In the genomic region with DNA sequence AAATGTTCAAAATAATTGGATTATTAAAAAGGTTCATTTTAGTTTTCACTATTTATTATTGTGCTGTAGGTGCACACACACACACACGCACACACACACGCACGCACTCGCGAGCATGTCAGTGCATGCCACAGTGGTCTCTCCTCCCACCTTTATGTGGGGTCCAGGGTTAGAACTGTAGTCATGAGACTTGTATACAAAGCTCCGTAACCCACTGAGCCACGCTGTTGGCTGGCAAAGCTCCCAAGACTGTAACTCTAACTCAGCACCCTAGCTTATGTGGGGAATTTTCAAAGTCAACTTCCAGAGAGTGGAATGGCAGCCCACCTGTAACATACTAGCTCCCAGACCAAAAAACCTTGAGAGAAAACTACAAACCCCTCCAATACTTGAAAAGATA, we compare ENCODE assay signal across 22 mouse cellular contexts.
"Had no signal": no experiment of that assay in that cellular context is flagged by ENCODE, and none has a peak within 500 bp of the region (broad histone marks: within the 10 kb centered on the region; RNA-seq: fewer than 3 reads in every experiment).

No protein-coding gene starts in this region.

- H3K4me2 ChIP-seq: limb, embryonic 15.5 days; liver, embryonic 11.5 days; lung, embryonic 14.5 days; midbrain, embryonic 12.5 days; midbrain, embryonic 15.5 days; neural tube, embryonic 12.5 days; neural tube, embryonic 15.5 days had no signal

- H3K36me3 ChIP-seq: limb, embryonic 15.5 days; midbrain, embryonic 12.5 days; midbrain, embryonic 15.5 days; neural tube, embryonic 12.5 days; neural tube, embryonic 15.5 days had no signal

- H3K27me3 ChIP-seq: limb, embryonic 15.5 days; midbrain, embryonic 12.5 days; midbrain, embryonic 15.5 days; neural tube, embryonic 12.5 days; neural tube, embryonic 15.5 days had no signal

- H3K9ac ChIP-seq: limb, embryonic 15.5 days; liver, embryonic 14.5 days; liver, postnatal 0 days; lung, embryonic 14.5 days; midbrain, embryonic 12.5 days; midbrain, embryonic 15.5 days; neural tube, embryonic 12.5 days; neural tube, embryonic 15.5 days had no signal

- H3K9me3 ChIP-seq: limb, embryonic 15.5 days; midbrain, embryonic 12.5 days; midbrain, embryonic 15.5 days; neural tube, embryonic 12.5 days; neural tube, embryonic 15.5 days had no signal

- ATAC-seq: liver, postnatal 0 days; lung, postnatal 0 days had no signal

- H3K27ac ChIP-seq: kidney, postnatal 0 days; limb, embryonic 15.5 days; liver, embryonic 14.5 days; macrophage; midbrain, embryonic 12.5 days; midbrain, embryonic 15.5 days; neural tube, embryonic 12.5 days; neural tube, embryonic 15.5 days; stomach, postnatal 0 days had no signal

- DNase-seq: kidney, postnatal 25 days; layer of hippocampus, adult 9-11 months; liver, postnatal 0 days; lung, embryonic 14.5 days; right cerebral cortex, adult 18-20 months; right cerebral cortex, postnatal 14 days; right cerebral cortex, postnatal 4 days; thymus, adult 2 months; thymus, postnatal 14 days; thymus, postnatal 4 days had no signal

- H3K4me3 ChIP-seq: layer of hippocampus, adult 2 months; limb, embryonic 15.5 days; midbrain, embryonic 12.5 days; midbrain, embryonic 15.5 days; neural tube, embryonic 12.5 days; neural tube, embryonic 15.5 days had no signal
